Mouse (Mus musculus) frontal cortex, adult (tissue): ENCODE measurements around the gene Abcd4.

Experiments
- ATAC-seq: cut with Nextera tagmentation; 2 replicates; pipeline ENCODE4 v1.9.2; 2017; ENCODE audit warnings: mild to moderate bottlenecking, moderate library complexity, mixed read lengths; ENCODE audit not compliant: low TSS enrichment

Abcd4 gene

GRCm38 (mm10) chr12:84616977-84617630 is at the start of gene Abcd4:
Gene Abcd4, minus strand, starts transcription at chr12:84617413.
- peak; percentile 97 for ATAC-seq

GRCm38 (mm10) chr12:84653912-84654311 is 36.7 kb upstream of the Abcd4 start:
- ATAC-seq = peak; percentile 44; the same call in 1 of the 2 replicates

- no peak for ATAC-seq
These were observed 33.0 kb upstream of the Abcd4 start for GRCm38 (mm10) chr12:84650234-84650633.

- no peak for ATAC-seq
These were observed 23.4 kb upstream of the Abcd4 start, which contains the start of gene Vrtn for GRCm38 (mm10) chr12:84640654-84641053. Gene Vrtn, plus strand, starts transcription at chr12:84641019.

- ATAC-seq = no peak
These were observed 23.0 kb upstream of the Abcd4 start for GRCm38 (mm10) chr12:84640253-84640652.

- ATAC-seq = no peak
These were observed 14.7 kb upstream of the Abcd4 start for GRCm38 (mm10) chr12:84631867-84632266.

GRCm38 (mm10) chr12:84625116-84625515 is 7.9 kb upstream of the Abcd4 start:
- peak; percentile 96 for ATAC-seq

GRCm38 (mm10) chr12:84624601-84625000 is 7.4 kb upstream of the Abcd4 start:
- no peak for ATAC-seq

GRCm38 (mm10) chr12:84620975-84621374 is 3.8 kb upstream of the Abcd4 start:
- no peak for ATAC-seq

GRCm38 (mm10) chr12:84617663-84618062 is 450 bp upstream of the Abcd4 start:
- ATAC-seq = no peak

GRCm38 (mm10) chr12:84614524-84614923 is 2.7 kb downstream of the Abcd4 start:
- ATAC-seq = peak; percentile 79

GRCm38 (mm10) chr12:84614001-84614400 is 3.2 kb downstream of the Abcd4 start:
- no peak for ATAC-seq

GRCm38 (mm10) chr12:84612518-84612917 is 4.7 kb downstream of the Abcd4 start:
- ATAC-seq = no peak

- ATAC-seq = no peak
These were observed 5.5 kb downstream of the Abcd4 start for GRCm38 (mm10) chr12:84611718-84612117.

- no peak for ATAC-seq
These were observed 11.4 kb downstream of the Abcd4 start for GRCm38 (mm10) chr12:84605860-84606259.

GRCm38 (mm10) chr12:84604001-84604400 is 13.2 kb downstream of the Abcd4 start:
- ATAC-seq = no peak

- ATAC-seq = no peak
These were observed 18.9 kb downstream of the Abcd4 start for GRCm38 (mm10) chr12:84598324-84598723.

- peak; percentile 80 for ATAC-seq
These were observed 27.1 kb downstream of the Abcd4 start for GRCm38 (mm10) chr12:84589825-84590761.

GRCm38 (mm10) chr12:84581285-84581684 is 35.9 kb downstream of the Abcd4 start:
- ATAC-seq = no peak

- ATAC-seq = no peak
These were observed 38.8 kb downstream of the Abcd4 start for GRCm38 (mm10) chr12:84578440-84578770.

GRCm38 (mm10) chr12:84577768-84578439 is 39.3 kb downstream of the Abcd4 start:
- ATAC-seq = no peak

- no peak for ATAC-seq
These were observed 44.1 kb downstream of the Abcd4 start for GRCm38 (mm10) chr12:84573094-84573493.
